Mouse (Mus musculus): ENCODE data around the gene Sgsm1.
A peak's percentile ranks its signal among the peaks of the same experiment; 100 is the strongest.

The Sgsm1 gene

DNA sequence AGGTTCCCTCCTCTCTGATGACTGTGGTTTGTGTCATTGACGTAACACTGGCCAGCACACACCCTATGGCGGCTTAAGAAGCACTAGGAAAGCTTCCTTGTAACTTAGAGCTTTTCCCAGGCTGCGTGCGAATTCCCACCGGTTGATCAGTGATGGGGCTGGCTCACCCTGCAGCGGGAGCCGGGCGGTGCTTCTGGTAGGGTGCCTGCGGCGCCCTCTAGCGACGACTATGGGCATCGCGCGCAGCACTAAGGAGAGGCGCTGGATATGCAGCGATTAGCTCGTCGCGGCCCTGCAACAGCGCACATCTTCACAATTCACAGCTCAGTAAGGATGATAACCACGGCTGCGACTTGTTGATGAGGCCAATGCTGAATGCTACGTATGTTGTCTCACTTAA lies 3.4 kb upstream of the Sgsm1 start:
- peak; percentile 78 to 87 for DNase-seq (ENCODE audit: low spot score in 2 of 2)

DNA sequence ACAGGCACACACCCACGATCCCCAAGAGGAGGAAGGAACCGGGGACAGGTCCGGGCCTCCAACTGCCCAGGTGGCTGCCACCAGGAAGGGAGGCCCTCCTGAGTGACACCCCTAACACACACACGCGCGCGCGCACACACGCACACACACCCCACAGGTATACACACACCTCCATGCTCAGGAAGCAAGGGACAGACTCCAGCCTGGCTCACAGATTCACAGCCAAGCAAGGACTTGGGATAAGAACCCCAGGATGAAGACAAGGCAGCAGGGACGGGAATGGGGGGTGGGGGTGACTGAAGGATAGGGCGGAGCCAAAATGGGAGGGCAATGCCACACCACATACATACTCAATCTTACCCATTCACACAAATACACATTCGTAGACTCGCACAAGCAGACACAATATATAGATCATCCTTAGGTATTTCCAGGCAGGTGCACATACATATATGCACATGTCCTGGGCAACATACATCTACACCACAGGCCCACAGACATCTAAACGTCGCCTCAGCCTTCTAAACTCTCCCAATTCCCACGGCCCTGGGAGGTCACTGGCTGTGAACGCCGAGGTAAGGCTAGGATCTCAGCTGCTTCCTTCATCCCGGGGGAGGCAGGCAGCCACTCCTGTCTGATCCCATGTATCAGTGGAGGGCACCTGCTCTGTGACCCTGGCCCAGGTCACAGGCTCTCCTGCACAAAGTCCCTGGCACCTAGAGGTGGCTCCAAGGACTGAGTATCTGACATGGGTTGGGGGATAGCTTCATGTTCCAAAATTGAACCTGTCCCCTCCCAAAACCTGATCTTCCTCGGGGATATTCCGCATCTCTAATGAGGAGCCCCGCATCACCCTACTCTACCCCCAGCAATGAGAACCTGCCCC lies 852 bp downstream of the Sgsm1 start:
- no peak for DNase-seq (ENCODE audit: low spot score in 2 of 2)

DNA sequence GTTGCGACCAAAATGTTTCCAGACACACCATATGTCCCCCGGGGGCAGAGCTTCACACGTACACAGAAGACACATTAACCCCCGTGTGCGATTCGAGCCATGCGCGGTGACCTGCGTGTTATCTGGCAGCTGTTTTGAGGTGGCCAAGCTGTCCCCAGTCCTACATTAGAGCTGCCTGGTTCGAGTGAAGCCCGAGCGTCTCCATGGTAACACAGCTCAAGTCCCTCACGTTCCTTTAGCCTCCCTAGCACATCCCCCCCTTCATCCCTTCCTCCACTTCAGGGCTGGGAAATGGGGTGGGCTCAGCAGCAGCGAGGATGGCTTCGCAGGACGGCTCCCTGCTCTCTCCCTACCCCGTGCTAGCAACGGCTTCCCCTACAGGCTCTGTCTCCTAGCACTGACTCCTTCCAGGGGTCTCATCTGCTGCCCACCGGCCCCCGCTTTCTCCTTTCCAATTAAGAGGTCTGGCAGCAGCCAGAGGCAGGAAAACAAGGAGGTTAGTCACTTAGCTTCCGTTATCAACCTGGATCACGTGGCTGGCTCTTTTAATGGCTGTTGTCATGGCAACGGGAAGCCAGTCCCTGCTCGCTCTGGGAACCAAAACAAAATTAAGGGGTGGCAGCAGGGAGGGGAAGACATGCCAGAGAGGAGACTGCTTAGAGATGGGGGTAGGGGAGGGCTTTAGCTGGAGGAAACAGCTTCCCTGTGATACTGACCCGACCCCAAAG lies 3.7 kb downstream of the Sgsm1 start:
- DNase-seq (ENCODE audit: low spot score in 2 of 2): peak; percentile 79 to 84

DNA sequence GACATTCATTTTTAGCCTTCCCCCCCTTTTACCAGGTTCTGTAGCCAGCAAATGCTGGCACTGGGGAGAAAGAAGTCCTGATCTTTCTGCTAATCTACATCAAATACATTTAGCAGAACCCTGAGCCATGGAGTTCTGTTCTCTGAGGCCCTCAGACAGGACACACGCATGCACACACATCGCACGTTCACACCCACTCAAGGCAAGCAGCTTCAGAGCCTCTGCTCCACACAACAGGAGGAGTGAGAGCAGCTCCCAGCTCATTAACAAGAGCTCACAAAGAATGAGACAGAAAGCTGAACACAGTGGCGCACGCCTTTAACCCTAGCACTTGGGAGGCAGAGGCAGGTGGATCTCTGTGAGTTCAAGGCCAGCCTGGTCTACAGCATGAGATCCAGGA lies 6.1 kb downstream of the Sgsm1 start:
- peak in 1 of 2 experiments; percentile 70 for DNase-seq (ENCODE audit: low spot score in 2 of 2)

DNA sequence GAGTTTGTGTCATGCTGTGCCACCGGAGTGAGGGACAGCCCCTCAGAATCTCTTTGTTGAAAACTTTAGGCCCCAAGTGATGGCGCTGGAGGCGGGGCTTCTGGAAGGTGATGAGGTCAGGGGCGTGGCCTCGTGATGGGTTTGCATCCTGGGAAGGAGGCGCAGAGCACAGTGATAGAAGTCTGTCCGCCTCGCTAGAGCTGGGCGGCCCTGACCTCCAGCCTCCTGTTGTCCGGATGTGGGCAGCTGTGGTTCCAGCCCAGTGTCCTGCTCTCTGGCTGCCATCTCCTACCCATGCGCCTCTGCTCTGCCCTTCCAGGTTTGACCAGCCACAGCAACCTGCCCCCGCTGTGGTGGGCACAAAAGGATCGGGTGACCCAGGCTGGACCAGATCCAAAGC lies 8.7 kb downstream of the Sgsm1 start:
- no peak for DNase-seq (ENCODE audit: low spot score in 2 of 2)

DNA sequence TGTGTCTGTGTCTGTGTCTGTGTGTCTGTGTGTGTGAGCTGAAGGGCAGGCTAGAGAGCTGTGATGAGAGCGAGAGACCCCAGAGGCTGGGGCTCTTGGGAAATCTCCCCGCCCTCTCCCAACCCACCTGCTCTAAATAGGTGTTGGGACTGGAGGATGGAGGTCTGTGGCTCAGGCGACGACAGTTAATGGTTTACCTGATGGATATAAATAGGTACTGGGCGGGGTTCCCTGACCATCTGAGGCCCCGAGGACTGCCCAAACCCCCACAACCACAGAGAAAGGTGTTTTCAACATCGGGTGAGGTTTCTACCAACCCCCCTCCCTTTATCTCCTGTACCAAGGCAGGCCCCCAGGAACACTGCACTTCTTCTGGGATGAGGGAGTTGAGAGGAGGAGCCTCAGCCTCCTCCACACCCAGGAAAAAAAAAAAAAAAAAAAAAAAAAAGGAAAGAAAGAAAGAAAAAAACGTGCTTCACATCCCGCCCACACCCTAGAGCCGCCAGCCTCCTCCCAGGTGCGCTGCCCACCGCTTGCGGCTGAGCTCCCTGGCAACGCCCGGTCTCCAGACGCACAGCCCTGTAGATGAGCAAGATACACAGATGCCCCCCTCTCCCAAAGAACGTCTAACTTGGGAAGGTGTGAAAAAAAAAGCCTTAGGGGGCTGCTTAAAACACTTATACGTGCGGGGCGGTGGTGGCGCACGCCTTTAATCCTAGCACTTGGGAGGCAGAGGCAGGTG lies 10.3 kb downstream of the Sgsm1 start:
- DNase-seq (ENCODE audit: low spot score in 2 of 2): peak; percentile 86 to 87

DNA sequence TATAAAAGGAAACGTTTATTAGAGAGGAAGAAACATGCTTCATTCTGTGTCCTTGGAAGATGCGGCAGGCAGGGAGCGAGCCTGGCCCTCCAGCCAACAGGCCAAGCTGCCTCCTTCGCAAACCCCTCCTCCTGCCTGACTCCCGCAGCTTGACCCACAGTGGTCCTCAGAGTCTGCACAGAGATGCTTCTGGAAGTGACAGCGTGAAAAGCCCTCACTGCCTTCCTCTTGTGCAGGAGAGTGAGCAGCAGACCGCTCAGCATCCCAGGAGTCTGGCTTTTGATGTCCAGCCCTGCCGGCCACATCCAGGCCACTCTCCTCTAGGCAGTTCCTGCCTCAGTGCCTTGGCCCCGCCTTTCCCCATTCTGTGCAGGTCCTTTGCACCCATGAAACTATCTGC lies 11.2 kb downstream of the Sgsm1 start:
- no peak for DNase-seq (ENCODE audit: low spot score in 2 of 2)

DNA sequence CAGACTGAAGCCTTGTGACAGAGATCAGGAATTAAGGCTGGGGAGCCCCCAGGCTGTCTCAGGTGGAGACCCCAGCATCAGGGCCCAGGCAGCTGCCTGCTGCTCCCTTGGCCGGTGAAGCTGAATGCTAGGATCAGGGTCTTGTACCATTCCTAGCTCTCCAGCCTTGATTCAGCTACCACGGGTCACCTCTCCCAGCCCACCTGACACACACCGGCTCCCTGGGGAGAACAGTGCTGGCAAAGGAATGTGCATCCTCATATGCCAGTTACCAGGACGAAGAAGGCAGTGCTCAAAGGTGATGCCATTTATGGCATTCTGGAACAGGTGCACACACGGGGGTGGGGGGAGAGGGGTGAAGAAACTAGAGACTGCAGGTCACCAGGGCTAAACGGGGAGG lies 11.8 kb downstream of the Sgsm1 start:
- DNase-seq (ENCODE audit: low spot score in 2 of 2): no peak

DNA sequence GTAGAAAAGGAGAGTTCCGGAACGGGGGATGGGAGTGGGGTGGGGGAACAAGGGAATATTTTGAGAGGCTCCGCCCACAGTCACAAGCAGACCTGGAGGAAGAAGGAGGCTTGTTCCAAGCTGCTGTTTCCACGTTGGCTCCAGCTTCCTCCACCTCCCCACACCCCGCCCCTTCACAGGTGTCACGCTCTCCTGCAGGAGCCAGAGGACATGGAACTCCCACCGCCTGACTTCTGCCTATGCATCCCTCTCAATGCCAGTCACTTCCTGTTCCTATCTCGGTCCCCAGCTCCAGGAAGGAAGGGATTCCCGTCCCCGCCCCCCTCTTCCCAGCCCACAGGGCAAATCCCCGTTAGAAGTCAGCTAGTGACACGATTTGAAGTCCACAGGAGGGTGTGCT lies 12.5 kb downstream of the Sgsm1 start:
- peak; percentile 68 to 71 for DNase-seq (ENCODE audit: low spot score in 2 of 2)

DNA sequence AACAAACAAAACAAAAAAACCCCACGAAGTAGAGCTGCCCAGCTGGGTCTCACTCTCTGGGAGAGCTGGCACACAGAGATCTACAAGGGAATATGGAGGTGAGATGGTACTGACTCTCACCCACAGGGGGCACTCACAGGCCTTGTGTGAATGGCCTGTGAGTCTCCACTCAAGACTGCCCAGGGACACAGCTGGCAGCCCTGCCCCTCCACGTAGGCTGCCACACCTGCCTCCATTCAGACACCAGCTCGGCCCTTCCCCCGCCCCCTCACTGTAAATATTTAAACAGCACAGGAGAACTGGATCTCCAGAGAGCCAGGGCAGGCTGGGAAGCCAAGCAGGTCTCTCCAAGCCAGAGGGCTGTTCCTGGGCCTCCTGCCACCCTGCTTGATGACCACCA lies 14.8 kb downstream of the Sgsm1 start:
- DNase-seq (ENCODE audit: low spot score in 2 of 2): no peak

DNA sequence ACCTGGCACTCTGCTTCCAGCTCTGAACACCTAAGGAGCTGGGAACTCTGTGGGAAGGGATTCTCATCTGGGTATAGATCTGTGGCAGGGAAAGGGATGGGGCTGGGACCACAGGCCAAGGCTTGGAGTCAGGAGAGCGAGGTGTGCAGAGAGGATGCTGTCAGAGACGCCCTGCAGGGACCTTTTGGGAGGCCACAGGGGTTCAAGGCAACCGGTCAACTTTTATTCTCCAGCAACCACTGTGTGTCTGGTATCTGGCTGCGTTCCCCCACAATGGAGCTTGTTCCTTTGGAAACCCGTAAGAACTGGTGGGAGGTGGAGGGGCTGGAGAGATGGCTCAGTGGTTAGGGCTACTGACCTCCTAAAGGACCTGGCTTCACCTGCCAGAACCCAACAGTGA lies 16.0 kb downstream of the Sgsm1 start:
- DNase-seq (ENCODE audit: low spot score in 2 of 2): no peak

DNA sequence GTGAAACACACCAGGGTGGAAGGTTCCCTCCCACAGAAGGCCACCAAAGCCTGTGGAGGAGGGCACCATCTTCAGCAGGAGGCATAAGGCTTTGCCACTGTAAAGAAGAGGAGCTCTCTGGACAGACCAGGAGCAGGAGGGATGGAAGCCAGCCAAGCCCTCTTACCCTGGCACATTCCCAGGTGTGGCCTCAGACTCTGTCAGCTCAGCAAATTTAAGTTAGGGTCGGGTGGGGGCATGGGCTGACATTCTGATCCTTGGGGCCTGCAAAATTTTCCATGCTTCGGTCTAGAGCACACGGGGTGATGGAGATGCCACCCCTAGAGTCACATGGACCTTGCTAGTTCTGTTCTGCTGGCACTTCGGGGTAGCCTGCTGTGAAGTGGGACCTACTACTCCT lies 17.1 kb downstream of the Sgsm1 start:
- DNase-seq (ENCODE audit: low spot score in 2 of 2): no peak

DNA sequence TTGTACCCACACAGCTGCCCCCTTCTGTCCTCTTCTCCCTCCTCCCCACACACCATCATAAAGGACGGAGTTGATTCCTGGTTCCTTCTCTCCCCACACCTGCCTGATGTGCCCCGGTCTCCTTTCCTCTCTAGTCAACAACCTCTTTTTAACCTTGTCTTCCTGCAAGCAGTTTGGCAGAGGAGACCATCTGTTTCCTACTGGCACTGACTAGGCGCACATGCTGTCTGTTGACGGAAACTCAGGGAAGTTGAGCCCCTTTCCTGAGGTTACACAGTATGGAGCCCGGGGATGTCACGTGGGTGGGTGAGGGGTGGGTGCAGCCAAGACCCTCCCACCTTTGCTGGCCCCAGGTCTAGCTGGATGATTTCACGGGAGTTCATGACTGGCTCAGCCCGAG lies 17.8 kb downstream of the Sgsm1 start:
- DNase-seq (ENCODE audit: low spot score in 2 of 2): no peak

DNA sequence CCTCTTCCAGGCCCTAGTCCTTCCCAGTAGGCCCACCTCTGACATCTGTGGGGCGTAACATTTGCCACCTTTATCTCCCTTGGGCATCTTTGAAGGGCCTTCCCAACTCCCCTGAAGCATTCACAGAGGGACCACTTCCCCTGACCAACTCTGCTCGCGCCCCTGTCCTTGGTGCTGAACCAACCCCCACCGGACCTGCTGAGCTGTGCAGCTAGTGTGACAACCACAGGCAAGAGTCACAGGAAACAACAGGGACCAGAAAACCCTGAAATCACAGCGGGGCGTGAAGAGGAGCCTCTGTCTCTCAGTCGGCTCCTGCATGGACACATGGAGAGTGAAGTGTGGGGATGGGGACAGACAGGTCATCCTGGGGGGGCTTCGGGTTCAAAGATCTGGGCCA lies 18.4 kb downstream of the Sgsm1 start:
- no peak for DNase-seq (ENCODE audit: low spot score in 2 of 2)

DNA sequence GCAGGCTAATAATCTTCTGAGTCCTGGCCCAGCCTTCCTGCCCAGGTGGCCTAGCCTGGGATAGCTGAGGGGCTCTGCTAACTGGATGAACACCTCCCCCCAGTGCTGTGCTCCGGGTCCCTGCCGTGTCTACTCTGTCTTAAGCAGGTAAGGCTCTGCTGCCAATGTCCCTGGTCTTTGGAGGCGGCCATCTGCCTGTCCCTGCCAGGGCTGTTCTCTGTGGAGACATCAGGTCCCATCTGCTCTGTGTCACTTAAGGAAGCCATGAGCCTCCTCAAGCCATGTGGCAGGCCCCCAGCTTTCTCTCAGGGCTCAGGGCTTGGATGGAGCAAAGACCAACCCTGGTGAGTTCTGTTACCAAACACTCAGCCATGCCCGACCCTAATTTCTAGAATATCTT lies 19.5 kb downstream of the Sgsm1 start:
- no peak for DNase-seq (ENCODE audit: low spot score in 2 of 2)

DNA sequence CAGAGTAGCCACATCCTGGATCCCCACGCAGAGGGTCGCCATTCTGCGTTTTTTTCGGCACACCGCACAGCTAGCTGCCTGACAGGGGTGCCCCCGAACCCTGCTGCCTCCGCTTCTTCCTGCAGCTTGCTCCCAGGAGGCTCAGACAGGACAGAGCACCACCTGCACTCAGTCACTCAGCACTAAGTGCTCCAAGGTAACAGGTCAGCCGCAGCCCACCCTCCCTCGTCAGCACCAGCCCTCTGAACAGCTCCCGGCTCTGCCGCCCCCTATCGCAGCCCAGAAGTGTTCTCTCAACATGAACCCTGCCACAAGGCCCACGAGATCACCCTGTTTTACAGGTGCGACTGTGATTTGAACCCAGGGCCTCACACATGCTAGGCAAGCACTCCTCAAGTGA lies 20.4 kb downstream of the Sgsm1 start:
- DNase-seq (ENCODE audit: low spot score in 2 of 2): no peak

DNA sequence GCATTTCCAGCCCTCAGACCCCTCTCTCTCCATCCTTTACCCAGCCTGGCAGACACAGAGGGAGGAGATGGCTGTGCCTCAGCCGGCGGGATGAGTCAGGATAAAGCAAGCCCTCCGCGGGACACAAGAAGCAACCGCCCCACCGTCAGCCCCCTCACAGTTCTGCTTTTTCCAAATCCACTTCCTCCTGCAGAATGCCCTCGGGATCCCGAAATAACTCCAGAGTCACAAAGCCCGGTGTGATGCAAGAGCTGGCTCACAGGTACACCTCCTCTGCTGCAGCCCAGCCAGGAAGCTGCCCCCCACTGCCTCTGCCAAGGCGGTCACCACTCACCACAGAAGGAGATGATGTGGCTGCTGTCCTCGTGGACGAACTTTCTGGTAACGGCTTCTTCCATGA lies 22.1 kb downstream of the Sgsm1 start:
- DNase-seq (ENCODE audit: low spot score in 2 of 2): peak; percentile 63 to 77

DNA sequence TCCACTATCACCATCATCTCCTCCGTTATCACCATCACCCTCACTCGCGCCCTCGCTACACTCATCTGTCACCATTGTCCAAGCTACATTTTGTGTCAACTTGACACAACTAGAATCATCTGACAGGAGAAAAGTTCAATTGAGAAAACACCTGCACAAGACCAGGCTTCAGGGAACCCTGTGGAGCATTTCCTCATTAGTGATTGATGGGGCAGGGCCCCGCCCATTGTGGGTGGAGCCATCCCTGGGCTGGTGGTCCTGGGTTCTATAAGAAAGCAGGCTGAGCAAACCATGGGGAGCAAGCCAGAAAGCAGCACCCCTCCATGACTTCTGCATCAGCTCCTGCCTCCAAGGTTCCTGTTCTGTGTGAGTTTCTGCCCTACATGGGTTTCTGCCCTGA lies 22.8 kb downstream of the Sgsm1 start:
- DNase-seq (ENCODE audit: low spot score in 2 of 2): no peak

DNA sequence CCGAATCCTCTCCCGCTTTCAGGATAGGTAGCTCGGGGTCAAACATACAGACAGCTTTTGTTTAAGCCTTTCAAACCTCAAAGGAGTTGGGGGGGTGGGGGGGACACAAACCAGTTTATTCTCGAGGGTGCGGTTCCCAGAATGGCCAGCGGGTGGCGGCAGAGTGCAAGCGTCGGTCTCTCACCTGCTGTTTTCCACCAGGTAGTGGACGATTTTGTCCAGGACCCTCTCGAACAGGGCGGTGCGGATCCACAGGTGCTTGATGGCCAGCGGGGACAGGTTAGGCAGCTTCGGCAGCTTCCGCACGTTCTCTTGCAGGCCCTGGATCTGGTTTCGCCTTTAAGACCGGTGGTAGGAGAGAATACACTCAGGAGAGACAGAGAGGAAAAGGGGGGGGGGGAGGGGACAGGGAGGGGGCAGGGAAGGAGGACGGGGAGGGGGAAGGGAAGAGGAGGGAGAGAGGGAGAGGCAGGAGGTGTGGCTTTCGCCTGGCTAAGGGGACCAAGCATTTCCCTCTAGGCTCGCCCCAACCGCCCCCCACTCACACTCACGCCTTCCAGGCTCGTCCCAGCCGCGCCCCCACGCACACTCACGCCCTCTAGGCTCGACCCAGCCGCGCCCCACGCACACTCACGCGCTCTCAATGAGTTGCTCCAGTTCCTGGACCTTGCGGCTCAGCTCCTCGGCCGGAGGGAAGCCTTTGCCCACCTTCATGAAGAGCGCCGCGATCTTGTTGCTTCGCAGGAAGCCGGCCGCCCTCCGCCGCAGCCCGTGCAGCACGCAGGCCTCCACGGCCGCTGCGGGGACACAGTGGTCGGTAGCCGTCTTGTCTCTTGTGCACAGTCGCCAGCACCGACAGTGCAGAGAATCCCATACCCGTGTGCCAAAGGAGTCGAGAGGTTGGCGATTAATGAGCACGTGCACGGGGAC lies 23.7 kb downstream of the Sgsm1 start:
- no peak for DNase-seq (ENCODE audit: low spot score in 2 of 2)

DNA sequence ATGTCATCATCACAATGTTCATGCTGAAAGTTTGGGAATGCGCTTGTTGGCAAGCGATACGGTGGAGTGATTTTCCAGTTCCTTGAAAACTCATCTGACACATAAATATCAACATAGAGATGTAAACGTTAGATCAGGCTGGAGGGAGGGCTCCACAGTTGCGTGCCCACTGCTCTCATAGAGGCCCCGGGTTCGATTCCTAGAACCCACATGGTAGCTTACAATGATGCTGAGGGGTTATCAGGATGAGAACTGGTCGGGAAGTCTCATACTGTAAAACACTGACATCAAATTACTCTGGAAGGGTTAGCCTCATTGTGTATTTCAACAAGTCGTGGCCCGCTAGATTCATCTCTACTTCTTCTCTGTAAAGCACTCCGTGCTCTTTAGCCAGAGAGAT lies 24.5 kb downstream of the Sgsm1 start:
- DNase-seq (ENCODE audit: low spot score in 2 of 2): no peak

DNA sequence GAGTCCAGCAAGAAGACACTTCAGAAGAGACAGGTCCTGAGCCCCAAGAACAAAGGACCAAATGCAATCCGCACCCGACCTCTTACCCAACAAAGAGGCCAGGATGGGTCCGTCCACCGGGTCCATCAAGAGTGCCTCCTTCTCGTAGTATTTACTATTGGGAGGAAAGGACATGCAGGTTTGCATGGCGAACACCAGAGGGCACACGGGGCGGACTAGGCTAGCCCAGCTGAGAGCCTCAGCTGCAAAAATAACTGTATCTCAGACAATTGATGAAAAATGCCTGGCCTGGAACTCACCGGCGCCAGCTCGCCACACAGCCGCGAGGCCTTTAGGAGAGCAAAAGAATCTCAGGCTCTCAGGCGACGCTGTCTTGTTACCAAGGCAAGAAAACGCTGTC lies 25.0 kb downstream of the Sgsm1 start:
- DNase-seq (ENCODE audit: low spot score in 2 of 2): no peak

Measured in right cerebral cortex, postnatal 36 days (tissue).